Mouse (Mus musculus) neural tube, embryonic 13.5 days (tissue): ENCODE data around the gene Sart1. TPM values are rescaled to one million over a fixed set of nuclear protein-coding genes. Genes with fewer than 3 reads are reported as not detected.

Experiments
- ATAC-seq: fragments of 200-750 bp; cut with Nextera tagmentation; 2 replicates; pipeline ENCODE4 v1.8.0; 2017; ENCODE audit warnings: low read depth, mild to moderate bottlenecking, moderate TSS enrichment, moderate library complexity
- H3K27ac ChIP-seq: fragments of 300-500 bp; sonication (generic); replicated peaks from 2 replicates; pipeline ENCODE4 v1.5.1; 2015; ENCODE audit warnings: moderate library complexity, mild to moderate bottlenecking, inconsistent platforms
- H3K27me3 ChIP-seq: fragments of 300-500 bp; sonication (generic); 2 replicates; pipeline ENCODE4 v1.6.1; 2015; ENCODE audit warnings: mild to moderate bottlenecking, inconsistent platforms
- H3K36me3 ChIP-seq: fragments of 300-500 bp; sonication (generic); 2 replicates; pipeline ENCODE4 v1.6.1; 2015; ENCODE audit warnings: mild to moderate bottlenecking, inconsistent platforms
- H3K4me1 ChIP-seq: fragments of 300-500 bp; sonication (generic); replicated peaks from 2 replicates; pipeline ENCODE4 v1.6.1; 2015; ENCODE audit warnings: inconsistent platforms
- H3K4me2 ChIP-seq: fragments of 300-500 bp; sonication (generic); 2 replicates; pipeline ENCODE4 v1.6.1; 2015; ENCODE audit warnings: inconsistent platforms, mild to moderate bottlenecking, moderate library complexity
- H3K4me3 ChIP-seq: fragments of 300-500 bp; sonication (generic); 2 replicates; pipeline ENCODE4 v1.5.1; 2015; ENCODE audit warnings: mild to moderate bottlenecking, inconsistent platforms
- H3K9ac ChIP-seq: fragments of 300-500 bp; sonication (generic); 2 replicates; pipeline ENCODE4 v1.6.1; 2015; ENCODE audit warnings: moderate library complexity, mild to moderate bottlenecking, inconsistent platforms
- H3K9me3 ChIP-seq: fragments of 300-500 bp; sonication (generic); 2 replicates; pipeline ENCODE4 v1.6.1; 2016; ENCODE audit warnings: inconsistent platforms
- WGBS: fragments of 180-500 bp; shearing (Covaris S2); methylation state at CpG from one replicate; pipeline ENCODE4 v1.1.7; 2015; 5-methylcytosine and 5-hydroxymethylcytosine counted together
- polyA plus RNA-seq: library from polyadenylated mRNA; unstranded; fragments of >200 nt; fragmentation: Nextera tagmentation; extraction: Ambion mirVana; gene quantifications from 2 replicates; pipeline ENCODE4 v1.2.1, GENCODE M21; 2015

The Sart1 gene
- polyA plus RNA-seq, 1 experiment from 2014 or later, result 72.2 TPM

GRCm38 (mm10) chr19:5424782-5425741 lies 36.6 kb upstream of the Sart1 start, which contains the start of the genes Drap1 and AI837181:
Gene Drap1, minus strand, starts transcription at chr19:5424979.
Gene AI837181, plus strand, starts transcription at chr19:5425144.
- Histone ChIP-seq H3K4me3 (peak within 1 kb of the TSS; percentile 88), H3K27ac (peak within 1 kb of the TSS; percentile 95), H3K9me3 (no peaks in the 10 kb centered on the region), H3K4me2 (peak within 1 kb of the TSS; percentile 94), H3K4me1 (peaks cover 49% of the 10 kb centered on the region), H3K9ac (peak within 1 kb of the TSS; percentile 92), H3K36me3 (peaks cover 56% of the 10 kb centered on the region), H3K27me3 (no peaks in the 10 kb centered on the region)
- WGBS, result 0% methylated on average over 76 of the region's 87 CpGs
- ATAC-seq, result peak; percentile 93

DNA sequence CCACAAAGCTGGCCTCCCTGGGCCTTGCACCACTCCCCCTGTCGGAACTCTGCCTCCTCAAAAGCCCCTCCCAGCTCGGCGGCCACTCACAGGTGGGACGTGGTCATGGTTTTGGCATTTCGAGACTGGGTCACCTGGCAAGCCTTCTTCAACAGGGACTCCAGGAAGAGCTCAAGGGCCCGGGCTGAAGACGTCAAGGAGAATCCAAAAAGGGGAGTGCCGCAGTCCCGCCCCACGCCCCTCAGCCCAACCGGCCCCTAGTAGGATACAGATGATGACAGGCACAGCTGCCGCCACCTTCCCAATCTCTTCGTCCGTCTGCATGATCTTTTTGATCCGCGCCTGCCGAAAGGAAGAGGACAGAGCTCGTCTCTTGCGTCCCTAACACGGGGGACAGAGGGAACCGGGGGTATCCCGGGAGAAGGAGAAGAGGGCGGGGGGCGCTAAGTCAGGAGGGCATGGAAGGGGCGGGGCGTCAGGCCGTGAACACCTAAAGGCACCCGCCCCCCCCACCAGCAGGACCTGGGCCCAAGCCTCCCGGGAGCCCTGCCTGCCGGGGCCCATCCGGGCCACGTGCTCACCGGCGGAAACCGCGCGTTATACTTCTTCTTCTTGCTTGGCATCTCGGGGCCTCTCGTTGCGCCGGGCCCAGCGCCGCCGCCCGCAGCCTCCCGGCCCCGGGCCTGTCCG lies 35.7 kb upstream of the Sart1 start:
- WGBS, result under 1% methylated on average over 42 of the region's 48 CpGs
- H3K4me3 ChIP-seq, result peak overlapping the region; percentile 88
- peak overlapping the region; percentile 92 for H3K9ac ChIP-seq
- ATAC-seq, result peak; percentile 66
- no peaks in the 10 kb centered on the region for H3K27me3 ChIP-seq
- peak overlapping the region; percentile 94 for H3K4me2 ChIP-seq
- H3K36me3 ChIP-seq, result peaks cover 61% of the 10 kb centered on the region
- H3K9me3 ChIP-seq, result no peaks in the 10 kb centered on the region
- H3K27ac ChIP-seq, result peak overlapping the region; percentile 95
- H3K4me1 ChIP-seq, result peaks cover 49% of the 10 kb centered on the region

- H3K4me1 ChIP-seq, result peaks cover 49% of the 10 kb centered on the region
- H3K27ac ChIP-seq, result peak overlapping the region; percentile 95; the same call in 1 of the 2 replicates
- no peaks in the 10 kb centered on the region for H3K9me3 ChIP-seq
- 69% methylated on average over 12 of the region's 12 CpGs for WGBS
- H3K4me2 ChIP-seq, result peak overlapping the region; percentile 94
- peak overlapping the region; percentile 92 for H3K9ac ChIP-seq
- no peaks in the 10 kb centered on the region for H3K27me3 ChIP-seq
- peaks cover 58% of the 10 kb centered on the region for H3K36me3 ChIP-seq
- ATAC-seq, result no peak
- peak overlapping the region; percentile 88 for H3K4me3 ChIP-seq
These were observed 35.1 kb upstream of the Sart1 start for GRCm38 (mm10) chr19:5423561-5423960.

DNA sequence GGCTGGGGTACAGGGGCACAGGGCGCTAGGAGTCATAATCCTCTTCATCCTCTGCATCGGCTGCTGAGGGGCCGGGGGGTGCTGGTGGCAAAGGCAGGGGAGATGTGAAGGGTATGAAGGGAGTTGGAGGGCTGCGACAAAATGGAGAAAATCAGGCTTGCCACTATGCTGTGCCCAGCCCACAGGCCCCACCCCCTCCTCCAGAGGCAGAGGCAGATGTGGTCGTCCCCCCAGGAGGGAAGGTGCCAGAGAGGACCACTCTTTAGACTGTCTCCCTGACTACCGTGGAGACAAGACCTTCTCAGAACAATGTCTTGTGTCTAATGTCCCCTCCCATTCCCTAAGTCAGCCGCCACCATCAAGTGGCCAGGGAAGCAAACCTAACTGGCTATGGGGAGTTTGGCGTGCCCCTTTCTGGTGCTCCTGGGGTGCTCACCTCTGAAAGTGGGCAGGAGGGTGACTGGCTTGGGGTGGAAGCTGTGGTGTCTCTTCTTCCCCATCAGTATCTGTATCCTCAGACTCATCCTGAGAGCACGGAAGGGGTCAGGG lies 34.5 kb upstream of the Sart1 start:
- Histone ChIP-seq H3K4me3 (peak overlapping the region; percentile 88), H3K9me3 (no peaks in the 10 kb centered on the region), H3K4me1 (peaks cover 45% of the 10 kb centered on the region), H3K27me3 (no peaks in the 10 kb centered on the region), H3K27ac (no peak overlapping the region), H3K36me3 (peaks cover 57% of the 10 kb centered on the region), H3K9ac (peak overlapping the region; percentile 92), H3K4me2 (peak overlapping the region; percentile 94)
- ATAC-seq, result no peak
- 77% methylated on average over 9 of the region's 9 CpGs for WGBS

DNA sequence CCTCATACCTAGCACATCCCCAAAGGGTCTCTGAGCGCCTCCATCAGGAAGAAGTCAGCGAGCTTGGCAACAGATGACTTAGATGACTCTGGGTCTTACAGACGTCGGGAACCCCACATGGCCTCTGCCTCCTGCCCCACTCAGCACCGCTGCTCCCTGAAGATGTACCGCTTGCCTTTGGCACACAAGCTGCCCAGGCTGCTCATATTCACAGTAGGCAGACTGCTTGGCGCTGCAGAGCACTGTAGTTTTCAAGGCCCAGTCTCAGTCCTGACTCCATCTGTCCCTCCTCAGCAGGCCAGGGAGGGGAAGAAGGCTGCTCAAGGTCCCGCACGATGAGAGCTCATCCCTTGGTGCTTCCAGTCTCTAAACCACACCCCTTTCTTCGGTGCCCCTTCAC lies 33.8 kb upstream of the Sart1 start:
- 88% methylated on average over 10 of the region's 10 CpGs for WGBS
- H3K36me3 ChIP-seq, result peaks cover 52% of the 10 kb centered on the region

GRCm38 (mm10) chr19:5421784-5422183 lies 33.3 kb upstream of the Sart1 start:
- H3K27ac ChIP-seq, result no peak overlapping the region
- H3K9me3 ChIP-seq, result no peaks in the 10 kb centered on the region
- no peak overlapping the region for H3K4me3 ChIP-seq
- WGBS, result 91% methylated on average over 5 of the region's 5 CpGs
- no peak overlapping the region for H3K4me2 ChIP-seq
- no peak overlapping the region for H3K9ac ChIP-seq
- no peak for ATAC-seq
- peaks cover 47% of the 10 kb centered on the region for H3K36me3 ChIP-seq
- H3K4me1 ChIP-seq, result peaks cover 36% of the 10 kb centered on the region
- H3K27me3 ChIP-seq, result no peaks in the 10 kb centered on the region

More for the DNA sequence above, 33.8 kb upstream of the Sart1 start:
- Histone ChIP-seq H3K9ac (peak overlapping the region; percentile 38; the same call in 1 of the 2 replicates), H3K4me3 (no peak overlapping the region), H3K4me1 (peaks cover 41% of the 10 kb centered on the region), H3K27ac (no peak overlapping the region), H3K9me3 (no peaks in the 10 kb centered on the region), H3K27me3 (no peaks in the 10 kb centered on the region), H3K4me2 (no peak overlapping the region)
- no peak for ATAC-seq

- 96% methylated on average over 6 of the region's 6 CpGs for WGBS
- Histone ChIP-seq H3K27me3 (no peaks in the 10 kb centered on the region), H3K27ac (no peak overlapping the region), H3K4me2 (no peak overlapping the region), H3K9me3 (no peaks in the 10 kb centered on the region), H3K9ac (no peak overlapping the region), H3K4me1 (peaks cover 24% of the 10 kb centered on the region), H3K36me3 (peaks cover 38% of the 10 kb centered on the region), H3K4me3 (no peak overlapping the region)
- no peak for ATAC-seq
These were observed 32.1 kb upstream of the Sart1 start for GRCm38 (mm10) chr19:5420579-5420978.

- Histone ChIP-seq H3K9me3 (no peaks in the 10 kb centered on the region), H3K4me2 (no peak overlapping the region), H3K4me3 (no peak overlapping the region), H3K9ac (no peak overlapping the region), H3K27ac (no peak overlapping the region), H3K4me1 (peaks cover 23% of the 10 kb centered on the region), H3K36me3 (peaks cover 38% of the 10 kb centered on the region), H3K27me3 (no peaks in the 10 kb centered on the region)
- ATAC-seq, result no peak
- 90% methylated on average over 9 of the region's 9 CpGs for WGBS
These were observed 31.1 kb upstream of the Sart1 start for GRCm38 (mm10) chr19:5419630-5420029.

- 92% methylated on average over 8 of the region's 8 CpGs for WGBS
- peaks cover 38% of the 10 kb centered on the region for H3K36me3 ChIP-seq
- no peaks in the 10 kb centered on the region for H3K27me3 ChIP-seq
- no peak for ATAC-seq
- H3K4me1 ChIP-seq, result peaks cover 19% of the 10 kb centered on the region
- no peak overlapping the region for H3K9ac ChIP-seq
- no peak overlapping the region for H3K4me2 ChIP-seq
- H3K27ac ChIP-seq, result no peak overlapping the region
- H3K4me3 ChIP-seq, result no peak overlapping the region
- H3K9me3 ChIP-seq, result no peaks in the 10 kb centered on the region
These were observed 30.4 kb upstream of the Sart1 start for GRCm38 (mm10) chr19:5418750-5419466.

GRCm38 (mm10) chr19:5414534-5414957 lies 26.0 kb upstream of the Sart1 start:
- no peaks in the 10 kb centered on the region for H3K27me3 ChIP-seq
- ATAC-seq, result no peak
- 77% methylated on average over 2 of the region's 2 CpGs for WGBS
- H3K4me2 ChIP-seq, result no peak overlapping the region
- no peak overlapping the region for H3K9ac ChIP-seq
- H3K36me3 ChIP-seq, result peaks cover 2% of the 10 kb centered on the region
- no peak overlapping the region for H3K27ac ChIP-seq
- H3K4me3 ChIP-seq, result no peak overlapping the region
- H3K4me1 ChIP-seq, result no peaks in the 10 kb centered on the region
- no peaks in the 10 kb centered on the region for H3K9me3 ChIP-seq

- no peak for ATAC-seq
- 76% methylated on average over 4 of the region's 4 CpGs for WGBS
These were observed 25.3 kb upstream of the Sart1 start for GRCm38 (mm10) chr19:5413840-5414239.

More at GRCm38 (mm10) chr19:5413840-5414239, 25.3 kb upstream of the Sart1 start:
- Histone ChIP-seq H3K27me3 (no peaks in the 10 kb centered on the region), H3K4me2 (no peak overlapping the region), H3K9ac (no peak overlapping the region), H3K36me3 (no peaks in the 10 kb centered on the region), H3K4me3 (no peak overlapping the region), H3K27ac (no peak overlapping the region), H3K4me1 (no peaks in the 10 kb centered on the region), H3K9me3 (no peaks in the 10 kb centered on the region)
